In the genomic region with DNA sequence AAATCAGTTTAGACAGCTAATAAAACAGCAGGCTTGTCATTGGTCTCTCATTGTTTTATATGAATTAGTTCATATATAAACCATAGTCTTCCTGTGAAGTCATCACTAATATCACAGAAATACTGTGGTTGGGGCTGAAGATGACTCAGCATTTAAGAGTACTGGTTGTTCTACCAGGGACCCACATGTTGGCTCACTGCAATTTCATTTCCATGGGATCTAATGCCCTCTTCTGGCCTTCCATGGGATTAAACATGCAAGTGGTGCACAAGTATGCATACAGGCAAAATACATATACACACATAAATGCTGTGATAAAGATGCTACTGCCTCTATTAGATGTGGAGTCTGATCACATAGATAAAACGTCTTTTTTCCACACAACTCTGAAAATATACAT, we compare ENCODE assay signal across 11 mouse cellular contexts.
DNase-seq lines count a peak whose midpoint lies in the region; ATAC-seq and TF ChIP-seq lines count a peak whose summit lies in the region.
"Had no signal": no experiment of that assay in that cellular context is flagged by ENCODE, and none has a peak within 500 bp of the region (broad histone marks: within the 10 kb centered on the region; RNA-seq: fewer than 3 reads in every experiment).

No protein-coding gene starts in this region.

- TF ChIP-seq POLR2A in heart, adult 2 months (IDR thresholded peaks at IDR 0.05; ENCODE audit: insufficient read depth, low read depth, low read length): no peak
- no peak for TF ChIP-seq POLR2A in testis, adult 2 months (IDR thresholded peaks at IDR 0.05; ENCODE audit: control insufficient read depth, low read depth, low read length)

- no peak overlapping the region for H3K4me2 ChIP-seq in heart, embryonic 11.5 days
- H3K4me2 ChIP-seq in embryonic facial prominence, embryonic 11.5 days (ENCODE audit: low read depth, low read length): no peak overlapping the region
- H3K4me2 ChIP-seq: limb, embryonic 12.5 days; neural tube, embryonic 13.5 days had no signal

- 34% methylated on average over 1 of the region's 1 CpGs for WGBS in heart, adult 2 months
- WGBS in heart, embryonic 11.5 days (ENCODE audit: insufficient replicate concordance): 37% methylated on average over 1 of the region's 1 CpGs
- WGBS in embryonic facial prominence, embryonic 11.5 days: 38% methylated on average over 1 of the region's 1 CpGs

- no peak for TF ChIP-seq EP300 in heart, adult 2 months (IDR thresholded peaks at IDR 0.05; ENCODE audit: insufficient read depth, low read depth, low read length)

- no peak overlapping the region for H3K4me3 ChIP-seq in heart, adult 2 months
- no peak overlapping the region for H3K4me3 ChIP-seq in heart, embryonic 11.5 days (ENCODE audit: low read depth, low read length)
- H3K4me3 ChIP-seq in testis, adult 2 months (ENCODE audit: control insufficient read depth, low read depth, low read length): peak overlapping the region; percentile 54; the same call in 1 of the 2 replicates
- no peak overlapping the region for H3K4me3 ChIP-seq in embryonic facial prominence, embryonic 11.5 days (ENCODE audit: low read depth, low read length)
- H3K4me3 ChIP-seq: limb, embryonic 12.5 days; neural tube, embryonic 13.5 days had no signal

- H3K79me2 ChIP-seq in heart, adult 2 months (replicated peaks; ENCODE audit: control insufficient read depth, insufficient read depth, low read length): no peaks in the 10 kb centered on the region

- no peak overlapping the region for H3K9ac ChIP-seq in heart, adult 2 months (ENCODE audit: low read depth, low read length)
- no peak overlapping the region for H3K9ac ChIP-seq in heart, embryonic 11.5 days (ENCODE audit: low read depth, low read length)
- H3K9ac ChIP-seq in embryonic facial prominence, embryonic 11.5 days (replicated peaks; ENCODE audit: low read length): no peak overlapping the region
- H3K9ac ChIP-seq: limb, embryonic 12.5 days; neural tube, embryonic 13.5 days had no signal

- no peaks in the 10 kb centered on the region for H3K36me3 ChIP-seq in heart, adult 2 months (ENCODE audit: control insufficient read depth, insufficient read depth, low read length)
- no peaks in the 10 kb centered on the region for H3K36me3 ChIP-seq in heart, embryonic 11.5 days (ENCODE audit: control insufficient read depth, insufficient read depth, low read length)
- H3K36me3 ChIP-seq in testis, adult 2 months (ENCODE audit: control insufficient read depth, insufficient read depth, low read length): no peaks in the 10 kb centered on the region; the same call in none of the 2 replicates
- no peaks in the 10 kb centered on the region for H3K36me3 ChIP-seq in embryonic facial prominence, embryonic 11.5 days (replicated peaks; ENCODE audit: control insufficient read depth, insufficient read depth, low read depth, low read length)
- H3K36me3 ChIP-seq: limb, embryonic 12.5 days; neural tube, embryonic 13.5 days had no signal

- no peak for ATAC-seq in heart, embryonic 11.5 days (replicated peaks; ENCODE audit: insufficient number of reproducible peaks, low FRiP score, low TSS enrichment)
- no peak for ATAC-seq in embryonic facial prominence, embryonic 11.5 days (replicated peaks; ENCODE audit: insufficient number of reproducible peaks, low FRiP score, low TSS enrichment, low read depth)

- H3K9me3 ChIP-seq in heart, embryonic 11.5 days (replicated peaks; ENCODE audit: control insufficient read depth, low read length): no peaks in the 10 kb centered on the region
- no peaks in the 10 kb centered on the region for H3K9me3 ChIP-seq in embryonic facial prominence, embryonic 11.5 days (replicated peaks; ENCODE audit: control insufficient read depth, low read length)
- H3K9me3 ChIP-seq: limb, embryonic 12.5 days; neural tube, embryonic 13.5 days had no signal

- no peak for DNase-seq in heart, adult 2 months
- no peak for DNase-seq in testis, postnatal 14 days (ENCODE audit: low spot score)
- DNase-seq in embryonic facial prominence, embryonic 11.5 days (ENCODE audit: low spot score): peak; percentile 42
- DNase-seq in skeletal muscle tissue, adult 2 months (ENCODE audit: low read depth, low spot score): peak; percentile 3
- no peak for DNase-seq in cerebellum, adult 8-10 months
- DNase-seq in T-cell, adult 2 months (ENCODE audit: low spot score): no peak
- DNase-seq: heart, adult 18-20 months had no signal

- peak; percentile 44 for TF ChIP-seq CTCF in heart, adult 2 months (IDR thresholded peaks at IDR 0.05)
- TF ChIP-seq CTCF in testis, adult 2 months (IDR thresholded peaks at IDR 0.05; ENCODE audit: control insufficient read depth, insufficient read depth, insufficient replicate concordance, low read depth, low read length): no peak

- no peaks in the 10 kb centered on the region for H3K4me1 ChIP-seq in heart, adult 2 months (ENCODE audit: control insufficient read depth, insufficient read depth, low read length)
- H3K4me1 ChIP-seq in heart, embryonic 11.5 days (ENCODE audit: control insufficient read depth, insufficient read depth, low read length): no peaks in the 10 kb centered on the region
- H3K4me1 ChIP-seq in testis, adult 2 months (ENCODE audit: control insufficient read depth, insufficient read depth, low read length): no peaks in the 10 kb centered on the region
- no peaks in the 10 kb centered on the region for H3K4me1 ChIP-seq in embryonic facial prominence, embryonic 11.5 days (ENCODE audit: control insufficient read depth, insufficient read depth, low read length)
- H3K4me1 ChIP-seq: limb, embryonic 12.5 days; neural tube, embryonic 13.5 days had no signal

- no peaks in the 10 kb centered on the region for H3K27me3 ChIP-seq in heart, adult 2 months (ENCODE audit: control insufficient read depth, insufficient read depth, low read length)
- H3K27me3 ChIP-seq in heart, embryonic 11.5 days (ENCODE audit: control insufficient read depth, insufficient read depth, low read length): no peaks in the 10 kb centered on the region
- H3K27me3 ChIP-seq in testis, adult 2 months (ENCODE audit: control insufficient read depth, insufficient read depth, low read length): no peaks in the 10 kb centered on the region
- H3K27me3 ChIP-seq in embryonic facial prominence, embryonic 11.5 days (ENCODE audit: control insufficient read depth, insufficient read depth, low read length): no peaks in the 10 kb centered on the region
- H3K27me3 ChIP-seq: limb, embryonic 12.5 days; neural tube, embryonic 13.5 days had no signal

- no peak overlapping the region for H3K27ac ChIP-seq in heart, adult 2 months
- no peak overlapping the region for H3K27ac ChIP-seq in heart, embryonic 11.5 days (ENCODE audit: low read depth, low read length)
- no peak overlapping the region for H3K27ac ChIP-seq in testis, adult 2 months (ENCODE audit: control insufficient read depth, insufficient read depth, low read depth, low read length)
- H3K27ac ChIP-seq in embryonic facial prominence, embryonic 11.5 days (replicated peaks; ENCODE audit: low read depth, low read length): no peak overlapping the region
- H3K27ac ChIP-seq: limb, embryonic 12.5 days; neural tube, embryonic 13.5 days had no signal

- intact Hi-C loops in heart, adult 2 months (cut with DNase I): loop anchor here (10.0 kb wide), 1 partner anchor 93 kb away; no protein-coding TSS in a partner anchor

Comparison
In these comparisons a context has a peak if more than half of its experiments do, and no peak if none do; other contexts are left out.
1. DNase-seq: peak in embryonic facial prominence, embryonic 11.5 days (single experiment) and skeletal muscle tissue, adult 2 months (single experiment); none in heart, adult 2 months (0 of 2), testis, postnatal 14 days (single experiment), cerebellum, adult 8-10 months (single experiment) and T-cell, adult 2 months (single experiment).